Mouse (Mus musculus): ENCODE data around the gene Tagln2. TPM values are rescaled to one million over a fixed set of nuclear protein-coding genes. Genes with fewer than 3 reads are reported as not detected.

Gene Tagln2
- polyA plus RNA-seq, 1 experiment, result 18.0 TPM

DNA sequence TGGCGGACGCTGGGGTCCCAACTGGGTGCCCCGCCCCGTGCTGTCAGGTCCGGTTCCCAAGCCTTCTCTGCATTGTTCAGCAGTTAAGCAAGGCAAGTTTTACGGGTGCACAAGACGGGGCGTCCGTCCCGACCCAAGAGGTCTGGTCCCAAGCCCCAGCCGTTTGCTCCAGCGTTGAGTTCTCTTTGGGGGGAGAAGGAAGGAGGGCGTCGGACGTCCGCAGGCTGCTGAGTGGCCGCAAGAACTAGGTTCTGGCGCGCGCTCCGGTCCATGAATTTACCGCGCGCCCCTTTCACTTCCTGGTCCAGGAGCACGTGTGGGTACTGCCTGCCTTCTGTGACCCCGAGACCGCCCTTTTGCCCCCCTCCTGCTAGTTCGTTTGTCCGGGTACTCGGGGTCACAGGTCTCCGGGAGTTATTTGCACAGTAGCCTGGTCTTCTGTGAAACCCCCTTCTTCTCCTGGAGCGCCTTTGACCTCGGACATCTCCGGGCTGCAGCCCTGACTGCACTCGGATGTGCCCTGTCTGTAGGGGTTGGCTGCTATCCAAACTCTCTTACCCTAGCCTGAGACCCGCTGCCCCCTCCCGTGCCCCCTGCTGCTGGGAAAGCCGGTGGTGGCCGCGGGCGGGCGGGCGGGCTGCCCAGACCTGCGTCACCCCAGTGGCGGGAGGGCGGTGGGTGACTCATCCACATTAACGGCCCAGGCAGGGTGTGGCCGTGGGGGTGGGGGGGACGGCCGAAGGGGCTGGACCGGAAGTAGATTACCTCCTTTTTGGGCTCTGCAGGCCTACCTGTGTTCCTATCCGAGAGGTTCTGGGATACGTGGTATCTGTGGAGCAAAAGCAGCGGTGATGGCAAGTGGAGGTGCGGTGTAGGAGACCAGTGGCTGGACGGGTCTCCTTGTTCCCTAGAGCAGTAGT, 864 bp downstream of the Tagln2 start:
- Histone ChIP-seq H3K4me1 (ENCODE audit: control insufficient read depth, insufficient read depth, low read length) (no peaks in the 10 kb centered on the region), H3K4me3 (ENCODE audit: insufficient read depth, low read length) (peak overlapping the region; percentile 39), H3K27ac (ENCODE audit: insufficient read depth, low read length) (peak overlapping the region; percentile 21; the same call in 1 of the 2 replicates)
- TF ChIP-seq CTCF (IDR thresholded peaks at IDR 0.05; ENCODE audit: extremely low read depth, insufficient read depth, low read length), result no peak
- TF ChIP-seq POLR2A (IDR thresholded peaks at IDR 0.05; ENCODE audit: extremely low read depth, insufficient read depth, low read length), result no peak

GRCm38 (mm10) chr1:172501371-172502144, 1.7 kb downstream of the Tagln2 start:
- Histone ChIP-seq H3K4me1 (ENCODE audit: control insufficient read depth, insufficient read depth, low read length) (no peaks in the 10 kb centered on the region), H3K27ac (ENCODE audit: insufficient read depth, low read length) (no peak overlapping the region), H3K4me3 (ENCODE audit: insufficient read depth, low read length) (peak overlapping the region; percentile 39)
- TF ChIP-seq POLR2A (IDR thresholded peaks at IDR 0.05; ENCODE audit: extremely low read depth, insufficient read depth, low read length), result no peak
- TF ChIP-seq CTCF (IDR thresholded peaks at IDR 0.05; ENCODE audit: extremely low read depth, insufficient read depth, low read length), result no peak

DNA sequence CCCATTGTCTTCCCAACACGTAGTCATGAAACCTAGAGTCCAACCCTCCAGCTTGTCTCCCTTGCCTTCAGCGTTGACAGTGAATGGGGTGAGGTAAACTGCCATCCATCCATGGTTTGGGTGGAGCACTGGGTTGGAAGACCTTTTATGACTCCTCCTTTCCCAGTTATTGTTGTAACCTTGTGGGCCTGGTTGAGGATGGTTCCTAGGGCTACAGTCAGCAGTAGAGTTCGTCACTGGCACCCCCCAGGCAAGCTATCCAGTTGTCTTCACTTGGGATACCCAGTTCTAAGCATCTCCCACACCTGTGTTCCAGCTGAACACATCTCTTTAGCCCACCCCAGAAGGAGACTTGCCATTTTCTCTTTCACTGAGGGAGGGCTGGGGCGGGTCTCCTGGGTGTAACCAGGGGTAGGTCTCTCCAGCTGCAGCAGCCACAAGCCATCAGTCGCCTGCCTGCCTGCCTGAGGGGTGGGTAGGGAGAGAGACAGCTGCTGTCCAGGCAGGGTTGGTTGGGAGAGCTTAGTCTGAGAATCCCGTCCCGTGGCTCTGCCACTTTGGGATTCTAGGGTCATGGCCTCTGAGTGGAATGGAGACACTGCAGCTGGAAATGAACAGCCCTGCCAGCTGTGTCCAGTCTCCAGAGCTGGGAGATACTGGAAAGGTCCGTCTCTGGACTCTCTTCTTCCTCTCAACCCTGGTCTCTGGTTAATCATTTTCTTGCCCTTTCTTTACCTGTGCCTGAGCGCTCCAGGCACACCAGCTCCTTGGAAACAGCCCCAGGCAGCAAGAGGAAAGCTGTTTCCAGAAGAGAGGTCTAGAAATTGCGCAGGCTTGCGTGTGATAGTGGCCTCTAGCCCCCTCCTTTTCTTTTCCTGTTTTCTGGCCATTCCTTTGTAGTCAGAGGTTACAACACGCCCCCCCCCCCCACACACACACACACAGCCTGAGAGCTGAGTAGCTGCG, 2.6 kb downstream of the Tagln2 start:
- Histone ChIP-seq H3K4me3 (ENCODE audit: insufficient read depth, low read length) (no peak overlapping the region), H3K4me1 (ENCODE audit: control insufficient read depth, insufficient read depth, low read length) (no peaks in the 10 kb centered on the region), H3K27ac (ENCODE audit: insufficient read depth, low read length) (no peak overlapping the region)
- TF ChIP-seq CTCF (IDR thresholded peaks at IDR 0.05; ENCODE audit: extremely low read depth, insufficient read depth, low read length) (no peak), POLR2A (IDR thresholded peaks at IDR 0.05; ENCODE audit: extremely low read depth, insufficient read depth, low read length) (no peak)

DNA sequence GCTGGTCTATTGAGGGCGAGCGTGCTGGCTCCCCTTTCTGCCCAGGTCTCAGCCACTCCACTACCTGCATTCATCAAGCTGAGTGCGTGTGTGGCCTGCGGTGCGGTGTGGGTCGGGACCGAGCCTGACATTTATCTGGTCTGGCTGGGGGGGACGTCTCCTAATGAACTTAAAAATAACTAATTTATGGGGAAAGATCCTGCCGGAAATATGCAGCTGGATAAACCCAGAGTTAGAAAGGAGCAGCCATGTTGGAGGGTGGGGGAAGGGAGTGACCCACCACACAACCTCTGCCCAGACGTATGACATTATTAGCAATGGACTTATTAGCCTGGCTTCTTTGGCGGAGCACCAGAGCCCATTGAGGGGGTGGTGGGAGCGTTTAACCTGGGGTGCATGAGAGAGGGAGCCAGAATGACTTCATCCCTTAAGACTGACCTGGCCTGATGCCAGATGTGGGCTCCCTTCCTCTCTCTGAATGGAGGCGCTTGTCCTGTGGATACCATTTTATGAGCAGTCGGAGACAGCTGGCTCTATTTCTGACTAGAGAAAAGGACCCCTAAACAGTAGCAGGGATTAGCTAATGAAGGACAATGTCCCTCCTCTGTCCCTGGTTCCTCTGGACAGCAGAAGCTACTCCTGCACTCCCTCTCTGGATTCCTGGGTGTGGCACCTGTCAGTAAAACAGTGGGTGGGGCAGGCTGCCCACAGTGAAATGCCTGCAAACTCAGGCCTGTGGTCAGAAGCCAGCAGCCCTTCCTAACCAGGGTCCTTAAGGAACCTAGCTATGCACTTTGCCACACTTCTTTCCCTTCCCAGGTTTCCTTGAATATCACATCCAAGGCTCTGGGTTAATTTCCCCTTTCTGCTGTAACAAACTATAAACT, 3.5 kb downstream of the Tagln2 start:
- Histone ChIP-seq H3K27ac (ENCODE audit: insufficient read depth, low read length) (no peak overlapping the region), H3K4me1 (ENCODE audit: control insufficient read depth, insufficient read depth, low read length) (no peaks in the 10 kb centered on the region), H3K4me3 (ENCODE audit: insufficient read depth, low read length) (no peak overlapping the region)

DNA sequence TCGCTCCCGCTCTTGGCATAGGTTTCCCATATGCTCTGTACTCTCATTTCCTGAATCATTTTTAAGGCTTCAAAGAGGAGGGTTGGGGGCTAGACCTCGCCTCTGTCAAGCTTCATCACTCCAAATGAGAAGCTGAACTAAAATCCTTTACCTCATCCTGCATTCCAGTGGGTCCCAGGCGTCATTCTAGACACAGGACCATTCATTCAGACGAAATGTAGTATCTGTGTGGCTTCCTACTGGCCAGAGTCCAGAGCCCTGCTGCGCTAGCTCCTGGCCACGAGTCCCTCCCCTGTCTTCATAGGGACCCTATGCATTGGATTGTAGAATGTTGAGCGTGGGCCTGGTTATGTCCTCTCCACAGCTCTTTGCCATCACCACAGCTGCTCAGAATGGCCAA, 4.9 kb downstream of the Tagln2 start:
- no peak for TF ChIP-seq POLR2A (IDR thresholded peaks at IDR 0.05; ENCODE audit: extremely low read depth, insufficient read depth, low read length)
- no peak for TF ChIP-seq CTCF (IDR thresholded peaks at IDR 0.05; ENCODE audit: extremely low read depth, insufficient read depth, low read length)
- no peak overlapping the region for H3K27ac ChIP-seq (ENCODE audit: insufficient read depth, low read length)
- H3K4me3 ChIP-seq (ENCODE audit: insufficient read depth, low read length), result no peak overlapping the region
- H3K4me1 ChIP-seq (ENCODE audit: control insufficient read depth, insufficient read depth, low read length), result no peaks in the 10 kb centered on the region

More for the DNA sequence above, 3.5 kb downstream of the Tagln2 start:
- TF ChIP-seq CTCF (IDR thresholded peaks at IDR 0.05; ENCODE audit: extremely low read depth, insufficient read depth, low read length) (no peak), POLR2A (IDR thresholded peaks at IDR 0.05; ENCODE audit: extremely low read depth, insufficient read depth, low read length) (no peak)

DNA sequence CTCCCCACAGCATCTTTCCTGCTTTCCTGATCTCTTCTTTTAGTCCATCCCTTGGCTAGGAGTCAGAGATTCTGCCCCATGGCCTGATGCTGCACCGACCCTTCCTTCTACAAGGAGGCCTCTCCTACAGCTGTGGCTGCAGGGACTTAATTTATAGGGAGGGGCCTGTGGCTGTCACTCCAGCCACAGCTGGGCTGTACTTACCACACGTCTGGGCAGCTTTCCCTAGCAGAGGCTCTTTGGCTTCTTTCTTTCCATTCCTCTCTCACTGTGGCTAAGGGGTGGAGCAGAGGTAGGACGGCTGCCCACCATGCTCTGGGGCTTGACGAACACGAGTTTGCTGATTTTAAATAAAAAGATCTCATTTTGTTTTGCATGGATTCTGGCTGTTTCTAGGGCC, 7.2 kb downstream of the Tagln2 start:
- H3K27ac ChIP-seq (ENCODE audit: insufficient read depth, low read length), result no peak overlapping the region
- H3K4me3 ChIP-seq (ENCODE audit: insufficient read depth, low read length), result no peak overlapping the region
- TF ChIP-seq POLR2A (IDR thresholded peaks at IDR 0.05; ENCODE audit: extremely low read depth, insufficient read depth, low read length) (no peak), CTCF (IDR thresholded peaks at IDR 0.05; ENCODE audit: extremely low read depth, insufficient read depth, low read length) (no peak)
- no peaks in the 10 kb centered on the region for H3K4me1 ChIP-seq (ENCODE audit: control insufficient read depth, insufficient read depth, low read length)

- no peak for TF ChIP-seq CTCF (IDR thresholded peaks at IDR 0.05; ENCODE audit: extremely low read depth, insufficient read depth, low read length)
- TF ChIP-seq POLR2A (IDR thresholded peaks at IDR 0.05; ENCODE audit: extremely low read depth, insufficient read depth, low read length), result no peak
- no peaks in the 10 kb centered on the region for H3K4me1 ChIP-seq (ENCODE audit: control insufficient read depth, insufficient read depth, low read length)
- H3K4me3 ChIP-seq (ENCODE audit: insufficient read depth, low read length), result no peak overlapping the region
- H3K27ac ChIP-seq (ENCODE audit: insufficient read depth, low read length), result no peak overlapping the region
Observed at GRCm38 (mm10) chr1:172507701-172508100, 7.9 kb downstream of the Tagln2 start.

DNA sequence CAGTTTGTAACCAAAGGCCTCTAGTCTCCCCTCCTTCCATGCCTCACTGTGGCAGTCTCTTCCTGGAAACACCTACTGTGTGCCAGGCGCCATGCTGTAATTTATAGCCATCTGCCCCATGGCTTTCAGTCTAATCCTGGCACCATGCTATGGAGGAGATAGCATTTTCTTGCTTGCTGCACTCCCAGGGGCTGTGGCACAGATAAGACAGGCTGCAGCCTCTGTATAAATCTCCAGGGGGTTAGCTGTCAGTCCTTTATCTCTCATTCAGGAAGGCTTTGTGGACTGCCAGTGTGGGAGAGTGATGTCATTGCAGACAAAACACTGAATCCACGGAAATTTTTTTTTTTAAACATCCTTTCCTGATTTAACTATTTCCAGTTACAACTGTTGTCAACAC, 8.3 kb downstream of the Tagln2 start:
- no peaks in the 10 kb centered on the region for H3K4me1 ChIP-seq (ENCODE audit: control insufficient read depth, insufficient read depth, low read length)
- no peak overlapping the region for H3K4me3 ChIP-seq (ENCODE audit: insufficient read depth, low read length)
- H3K27ac ChIP-seq (ENCODE audit: insufficient read depth, low read length), result no peak overlapping the region
- TF ChIP-seq CTCF (IDR thresholded peaks at IDR 0.05; ENCODE audit: extremely low read depth, insufficient read depth, low read length) (no peak), POLR2A (IDR thresholded peaks at IDR 0.05; ENCODE audit: extremely low read depth, insufficient read depth, low read length) (no peak)

Measured in cortical plate, adult 2 months (tissue).